Mouse (Mus musculus): ENCODE data around the gene Cebpa. TPM values are rescaled to one million over a fixed set of nuclear protein-coding genes. Genes with fewer than 3 reads are reported as not detected.

The Cebpa gene
- polyA plus RNA-seq (2015; fragmentation: Nextera tagmentation; extraction: Ambion mirVana) = 0.84 and 1.1 TPM in 2 replicates

GRCm38 (mm10) chr7:35118841-35119413, at the start of gene Cebpa:
Gene Cebpa (plus strand): TSS chr7:35119293.
- no peaks in the 10 kb centered on the region for H3K9me3 ChIP-seq
- H3K27me3 ChIP-seq = peaks cover 63% of the 10 kb centered on the region
- peak; percentile 92 for ATAC-seq (ENCODE audit: low FRiP score, low read depth)
- H3K4me2 ChIP-seq = peak within 1 kb of the TSS; percentile 91
- H3K9ac ChIP-seq = peak within 1 kb of the TSS; percentile 42
- under 1% methylated on average over 50 of the region's 50 CpGs for WGBS
- peaks cover 38% of the 10 kb centered on the region for H3K4me1 ChIP-seq (replicated peaks)
- H3K27ac ChIP-seq (replicated peaks) = peak within 1 kb of the TSS; percentile 42; the same call in 1 of the 2 replicates
- H3K4me3 ChIP-seq = peak within 1 kb of the TSS; percentile 48
- H3K36me3 ChIP-seq = no peaks in the 10 kb centered on the region

GRCm38 (mm10) chr7:35076645-35077044, 42.4 kb upstream of the Cebpa start:
- Histone ChIP-seq H3K4me1 (replicated peaks) (no peaks in the 10 kb centered on the region), H3K9me3 (no peaks in the 10 kb centered on the region), H3K9ac (no peak overlapping the region), H3K36me3 (no peaks in the 10 kb centered on the region), H3K4me2 (no peak overlapping the region), H3K4me3 (no peak overlapping the region), H3K27ac (replicated peaks) (no peak overlapping the region; the same call in 1 of the 2 replicates), H3K27me3 (no peaks in the 10 kb centered on the region)
- 36% methylated on average over 5 of the region's 5 CpGs for WGBS
- ATAC-seq (ENCODE audit: low FRiP score, low read depth) = no peak

- no peak overlapping the region for H3K9ac ChIP-seq
- ATAC-seq (ENCODE audit: low FRiP score, low read depth) = no peak
- peaks cover 4% of the 10 kb centered on the region for H3K4me1 ChIP-seq (replicated peaks)
- H3K36me3 ChIP-seq = no peaks in the 10 kb centered on the region
- no peaks in the 10 kb centered on the region for H3K27me3 ChIP-seq
- no peak overlapping the region for H3K4me2 ChIP-seq
- 49% methylated on average over 10 of the region's 10 CpGs for WGBS
- no peak overlapping the region; the same call in 1 of the 2 replicates for H3K27ac ChIP-seq (replicated peaks)
- H3K4me3 ChIP-seq = no peak overlapping the region
- H3K9me3 ChIP-seq = no peaks in the 10 kb centered on the region
Measured at GRCm38 (mm10) chr7:35080843-35081338, 38.2 kb upstream of the Cebpa start.

GRCm38 (mm10) chr7:35081406-35082104, 37.5 kb upstream of the Cebpa start:
- 86% methylated on average over 9 of the region's 9 CpGs for WGBS
- H3K27ac ChIP-seq (replicated peaks) = no peak overlapping the region

GRCm38 (mm10) chr7:35084565-35085360, 34.3 kb upstream of the Cebpa start:
- H3K36me3 ChIP-seq = no peaks in the 10 kb centered on the region
- WGBS = 80% methylated on average over 12 of the region's 12 CpGs

More at GRCm38 (mm10) chr7:35081406-35082104, 37.5 kb upstream of the Cebpa start:
- H3K4me2 ChIP-seq = no peak overlapping the region
- H3K9me3 ChIP-seq = no peaks in the 10 kb centered on the region
- H3K9ac ChIP-seq = no peak overlapping the region
- H3K4me1 ChIP-seq (replicated peaks) = peaks cover 10% of the 10 kb centered on the region
- H3K27me3 ChIP-seq = no peaks in the 10 kb centered on the region
- H3K4me3 ChIP-seq = no peak overlapping the region
- no peak for ATAC-seq (ENCODE audit: low FRiP score, low read depth)
- no peaks in the 10 kb centered on the region for H3K36me3 ChIP-seq

GRCm38 (mm10) chr7:35086271-35086861, 32.7 kb upstream of the Cebpa start:
- H3K27me3 ChIP-seq = no peaks in the 10 kb centered on the region
- H3K9me3 ChIP-seq = no peaks in the 10 kb centered on the region
- peak overlapping the region; percentile 25 for H3K4me3 ChIP-seq
- H3K9ac ChIP-seq = peak overlapping the region; percentile 20
- H3K4me1 ChIP-seq (replicated peaks) = peaks cover 19% of the 10 kb centered on the region
- no peak overlapping the region for H3K27ac ChIP-seq (replicated peaks)
- under 1% methylated on average over 21 of the region's 21 CpGs for WGBS
- peak overlapping the region; percentile 58 for H3K4me2 ChIP-seq
- peak; percentile 65 for ATAC-seq (ENCODE audit: low FRiP score, low read depth)
- H3K36me3 ChIP-seq = no peaks in the 10 kb centered on the region

More at GRCm38 (mm10) chr7:35084565-35085360, 34.3 kb upstream of the Cebpa start:
- H3K27me3 ChIP-seq = no peaks in the 10 kb centered on the region
- no peaks in the 10 kb centered on the region for H3K9me3 ChIP-seq
- H3K4me2 ChIP-seq = no peak overlapping the region
- no peak overlapping the region for H3K9ac ChIP-seq
- no peak overlapping the region for H3K27ac ChIP-seq (replicated peaks)
- H3K4me3 ChIP-seq = no peak overlapping the region
- peaks cover 19% of the 10 kb centered on the region for H3K4me1 ChIP-seq (replicated peaks)
- no peak for ATAC-seq (ENCODE audit: low FRiP score, low read depth)

GRCm38 (mm10) chr7:35090550-35090949, 28.5 kb upstream of the Cebpa start:
- WGBS = 82% methylated on average over 5 of the region's 5 CpGs
- H3K4me1 ChIP-seq (replicated peaks) = peaks cover 16% of the 10 kb centered on the region
- H3K36me3 ChIP-seq = no peaks in the 10 kb centered on the region
- ATAC-seq (ENCODE audit: low FRiP score, low read depth) = no peak
- H3K9me3 ChIP-seq = no peaks in the 10 kb centered on the region
- no peak overlapping the region for H3K4me3 ChIP-seq
- H3K27ac ChIP-seq (replicated peaks) = no peak overlapping the region
- H3K4me2 ChIP-seq = no peak overlapping the region
- no peaks in the 10 kb centered on the region for H3K27me3 ChIP-seq
- no peak overlapping the region for H3K9ac ChIP-seq

- no peak for ATAC-seq (ENCODE audit: low FRiP score, low read depth)
- no peak overlapping the region for H3K9ac ChIP-seq
- no peak overlapping the region for H3K4me3 ChIP-seq
- H3K27me3 ChIP-seq = no peaks in the 10 kb centered on the region
- WGBS = 83% methylated on average over 9 of the region's 9 CpGs
- H3K27ac ChIP-seq (replicated peaks) = no peak overlapping the region
- no peaks in the 10 kb centered on the region for H3K4me1 ChIP-seq (replicated peaks)
- H3K9me3 ChIP-seq = no peaks in the 10 kb centered on the region
- no peaks in the 10 kb centered on the region for H3K36me3 ChIP-seq
- no peak overlapping the region for H3K4me2 ChIP-seq
Measured at GRCm38 (mm10) chr7:35094975-35095678, 24.0 kb upstream of the Cebpa start.

GRCm38 (mm10) chr7:35098777-35099176, 20.3 kb upstream of the Cebpa start:
- Histone ChIP-seq H3K4me2 (no peak overlapping the region), H3K27ac (replicated peaks) (no peak overlapping the region), H3K9ac (no peak overlapping the region), H3K36me3 (no peaks in the 10 kb centered on the region), H3K9me3 (no peaks in the 10 kb centered on the region), H3K4me1 (replicated peaks) (no peaks in the 10 kb centered on the region), H3K4me3 (no peak overlapping the region), H3K27me3 (no peaks in the 10 kb centered on the region)
- ATAC-seq (ENCODE audit: low FRiP score, low read depth) = no peak
- 76% methylated on average over 4 of the region's 4 CpGs for WGBS

- WGBS = 89% methylated on average over 4 of the region's 4 CpGs
- Histone ChIP-seq H3K4me3 (no peak overlapping the region), H3K27ac (replicated peaks) (no peak overlapping the region)
Measured at GRCm38 (mm10) chr7:35099528-35099927, 19.6 kb upstream of the Cebpa start.

GRCm38 (mm10) chr7:35106614-35107013, 12.5 kb upstream of the Cebpa start:
- 84% methylated on average over 7 of the region's 7 CpGs for WGBS

More at GRCm38 (mm10) chr7:35099528-35099927, 19.6 kb upstream of the Cebpa start:
- no peak for ATAC-seq (ENCODE audit: low FRiP score, low read depth)
- H3K9ac ChIP-seq = no peak overlapping the region
- no peaks in the 10 kb centered on the region for H3K9me3 ChIP-seq
- no peaks in the 10 kb centered on the region for H3K36me3 ChIP-seq
- H3K4me1 ChIP-seq (replicated peaks) = no peaks in the 10 kb centered on the region
- H3K4me2 ChIP-seq = no peak overlapping the region
- H3K27me3 ChIP-seq = no peaks in the 10 kb centered on the region

More at GRCm38 (mm10) chr7:35106614-35107013, 12.5 kb upstream of the Cebpa start:
- Histone ChIP-seq H3K27ac (replicated peaks) (no peak overlapping the region), H3K9ac (no peak overlapping the region), H3K4me3 (no peak overlapping the region), H3K4me2 (no peak overlapping the region), H3K36me3 (no peaks in the 10 kb centered on the region), H3K4me1 (replicated peaks) (no peaks in the 10 kb centered on the region), H3K9me3 (no peaks in the 10 kb centered on the region), H3K27me3 (no peaks in the 10 kb centered on the region)
- ATAC-seq (ENCODE audit: low FRiP score, low read depth) = no peak
